Mouse (Mus musculus) liver, embryonic 11.5 days (tissue): ENCODE results near the gene Pde8b. TPM values are rescaled to one million over a fixed set of nuclear protein-coding genes. Genes with fewer than 3 reads are reported as not detected.

Experiments used
- ATAC-seq: fragments of 200-750 bp; cut with Nextera tagmentation; replicated peaks from 2 replicates; pipeline ENCODE4 v1.8.0; 2017; ENCODE audit warnings: moderate number of reproducible peaks, mild to moderate bottlenecking, moderate TSS enrichment, moderate library complexity; ENCODE audit not compliant: low FRiP score
- DNase-seq: peaks from one replicate; pipeline ENCODE4 v3.0.0-alpha.2; 2017; ENCODE audit warnings: low spot score
- H3K27ac ChIP-seq: fragments of 300-500 bp; sonication (generic); 2 replicates; pipeline ENCODE4 v1.5.1; 2014; ENCODE audit warnings: mild to moderate bottlenecking, low read depth, low read length, control low read depth
- H3K27me3 ChIP-seq: fragments of 300-500 bp; sonication (generic); replicated peaks from 2 replicates; pipeline ENCODE4 v1.6.1; 2014; ENCODE audit warnings: low read length, mixed read lengths; ENCODE audit not compliant: control insufficient read depth, insufficient read depth
- H3K36me3 ChIP-seq: fragments of 300-500 bp; sonication (generic); 2 replicates; pipeline ENCODE4 v1.6.1; 2014; ENCODE audit warnings: mild to moderate bottlenecking, low read length, moderate library complexity, mixed read lengths; ENCODE audit not compliant: control insufficient read depth, insufficient read depth
- H3K4me1 ChIP-seq: fragments of 300-500 bp; sonication (generic); replicated peaks from 2 replicates; pipeline ENCODE4 v1.6.1; 2014; ENCODE audit warnings: low read length, mixed read lengths; ENCODE audit not compliant: control insufficient read depth, insufficient read depth
- H3K4me2 ChIP-seq: fragments of 300-500 bp; sonication (generic); 2 replicates; pipeline ENCODE4 v1.6.1; 2014; ENCODE audit warnings: mild to moderate bottlenecking, control low read depth, moderate library complexity
- H3K4me3 ChIP-seq: fragments of 300-500 bp; sonication (generic); 2 replicates; pipeline ENCODE4 v1.5.1; 2014; ENCODE audit warnings: low read depth, low read length, control low read depth
- H3K9ac ChIP-seq: fragments of 300-500 bp; sonication (generic); 2 replicates; pipeline ENCODE4 v1.6.1; 2014; ENCODE audit warnings: low read depth, low read length, control low read depth
- H3K9me3 ChIP-seq: fragments of 300-500 bp; sonication (generic); 2 replicates; pipeline ENCODE4 v1.6.1; 2016; ENCODE audit warnings: low read length, inconsistent platforms, mixed read lengths; ENCODE audit not compliant: control insufficient read depth
- WGBS: fragments of 180-500 bp; shearing (Covaris S2); extraction: QIAGEN DNeasy Blood & Tissue Kit; methylation state at CpG from one replicate; pipeline ENCODE4 v1.1.7; 2014; 5-methylcytosine and 5-hydroxymethylcytosine counted together
- polyA plus RNA-seq: library from polyadenylated mRNA; unstranded; fragments of >200 nt; fragmentation: Nextera tagmentation; extraction: Ambion mirVana; gene quantifications from 2 replicates; pipeline ENCODE4 v1.2.1, GENCODE M21; 2014

Pde8b gene
- polyA plus RNA-seq, 1 experiment from 2014 or later: 0.73 TPM

GRCm38 (mm10) chr13:94976219-94977186, 273.6 kb downstream of the Pde8b start, which contains the start of gene Wdr41:
Wdr41 (plus strand) TSS chr13:94976344.
- Histone ChIP-seq H3K9me3 (no peaks in the 10 kb centered on the region), H3K4me3 (peak within 1 kb of the TSS; percentile 67), H3K4me1 (peaks cover 3% of the 10 kb centered on the region), H3K36me3 (no peaks in the 10 kb centered on the region), H3K4me2 (peak within 1 kb of the TSS; percentile 66), H3K27me3 (no peaks in the 10 kb centered on the region), H3K27ac (peak within 1 kb of the TSS; percentile 75), H3K9ac (peak within 1 kb of the TSS; percentile 83)
- WGBS: 2% methylated on average over 68 of the region's 68 CpGs
- DNase-seq: peak; percentile 89
- ATAC-seq: peak; percentile 99

GRCm38 (mm10) chr13:94975828-94976218, 274.3 kb downstream of the Pde8b start:
- peak overlapping the region; percentile 66 for H3K4me2 ChIP-seq

More at GRCm38 (mm10) chr13:94975828-94976218, 274.3 kb downstream of the Pde8b start:
- Histone ChIP-seq H3K36me3 (no peaks in the 10 kb centered on the region), H3K4me1 (peaks cover 3% of the 10 kb centered on the region), H3K9me3 (no peaks in the 10 kb centered on the region), H3K27ac (peak overlapping the region; percentile 75; the same call in 1 of the 2 replicates), H3K27me3 (no peaks in the 10 kb centered on the region), H3K9ac (peak overlapping the region; percentile 83), H3K4me3 (peak overlapping the region; percentile 67)
- 24% methylated on average over 9 of the region's 9 CpGs for WGBS
- ATAC-seq (no peak), DNase-seq (no peak)

Other genes starting within 250 kb of the Pde8b start
- 30.9 and 32.1 TPM in 2 replicates for gene Zbed3, start 73.3 kb upstream of the Pde8b start, polyA plus RNA-seq
- gene Aggf1, start 125.0 kb upstream of the Pde8b start, polyA plus RNA-seq: 42.1 and 43.4 TPM in 2 replicates
- gene Crhbp, start 194.6 kb upstream of the Pde8b start, polyA plus RNA-seq: 0.51 TPM in 1 of 2 replicates, not detected in the other
- not detected in 2 replicates for gene S100z, start 228.4 kb upstream of the Pde8b start, polyA plus RNA-seq